Mouse (Mus musculus): ENCODE results near the gene Gm17482. TPM values are rescaled to one million over a fixed set of nuclear protein-coding genes. Genes with fewer than 3 reads are reported as not detected.

Gene Gm17482
- polyA plus RNA-seq, 1 experiment = not detected

GRCm38 (mm10) chr6:115245500-115246058 lies 18.4 kb downstream of the Gm17482 start:
- no peak for DNase-seq (ENCODE audit: low read depth)

- DNase-seq (ENCODE audit: low read depth) = no peak
Measured at GRCm38 (mm10) chr6:115251531-115251985, 24.4 kb downstream of the Gm17482 start.

- DNase-seq (ENCODE audit: low read depth) = no peak
Measured at GRCm38 (mm10) chr6:115252099-115252873, 25.1 kb downstream of the Gm17482 start, which contains the start of gene Timp4. Gene Timp4, minus strand, starts transcription at chr6:115252205.

- no peak for DNase-seq (ENCODE audit: low read depth)
Measured at GRCm38 (mm10) chr6:115255171-115255570, 28.0 kb downstream of the Gm17482 start.

- DNase-seq (ENCODE audit: low read depth) = no peak
Measured at GRCm38 (mm10) chr6:115260507-115260906, 33.4 kb downstream of the Gm17482 start.

- no peak for DNase-seq (ENCODE audit: low read depth)
Measured at GRCm38 (mm10) chr6:115266791-115267190, 39.6 kb downstream of the Gm17482 start.

GRCm38 (mm10) chr6:115267916-115268315 lies 40.8 kb downstream of the Gm17482 start:
- DNase-seq (ENCODE audit: low read depth) = no peak

GRCm38 (mm10) chr6:115268551-115269385 lies 41.6 kb downstream of the Gm17482 start:
- no peak for DNase-seq (ENCODE audit: low read depth)

GRCm38 (mm10) chr6:115269561-115269960 lies 42.4 kb downstream of the Gm17482 start:
- DNase-seq (ENCODE audit: low read depth) = no peak

GRCm38 (mm10) chr6:115270085-115270484 lies 42.9 kb downstream of the Gm17482 start:
- no peak for DNase-seq (ENCODE audit: low read depth)

- no peak for DNase-seq (ENCODE audit: low read depth)
Measured at GRCm38 (mm10) chr6:115271326-115271725, 44.2 kb downstream of the Gm17482 start.

GRCm38 (mm10) chr6:115271866-115272271 lies 44.7 kb downstream of the Gm17482 start:
- no peak for DNase-seq (ENCODE audit: low read depth)

- no peak for DNase-seq (ENCODE audit: low read depth)
Measured at GRCm38 (mm10) chr6:115273346-115273745, 46.2 kb downstream of the Gm17482 start.

GRCm38 (mm10) chr6:115274705-115275104 lies 47.6 kb downstream of the Gm17482 start:
- DNase-seq (ENCODE audit: low read depth) = no peak

- DNase-seq (ENCODE audit: low read depth) = no peak
Measured at GRCm38 (mm10) chr6:115275116-115275815, 48.1 kb downstream of the Gm17482 start.

- no peak for DNase-seq (ENCODE audit: low read depth)
Measured at GRCm38 (mm10) chr6:115278086-115278485, 50.9 kb downstream of the Gm17482 start.

GRCm38 (mm10) chr6:115279639-115280038 lies 52.5 kb downstream of the Gm17482 start:
- no peak for DNase-seq (ENCODE audit: low read depth)

- no peak for DNase-seq (ENCODE audit: low read depth)
Measured at GRCm38 (mm10) chr6:115284153-115284552, 57.0 kb downstream of the Gm17482 start.

- no peak for DNase-seq (ENCODE audit: low read depth)
Measured at GRCm38 (mm10) chr6:115286441-115286840, 59.3 kb downstream of the Gm17482 start.

- DNase-seq (ENCODE audit: low read depth) = no peak
Measured at GRCm38 (mm10) chr6:115288223-115288622, 61.1 kb downstream of the Gm17482 start.

- no peak for DNase-seq (ENCODE audit: low read depth)
Measured at GRCm38 (mm10) chr6:115290561-115290960, 63.4 kb downstream of the Gm17482 start.

- DNase-seq (ENCODE audit: low read depth) = no peak
Measured at GRCm38 (mm10) chr6:115291068-115291467, 63.9 kb downstream of the Gm17482 start.
